Mouse (Mus musculus): ENCODE results near the gene Gm44965. TPM values are rescaled to one million over a fixed set of nuclear protein-coding genes. Genes with fewer than 3 reads are reported as not detected.

Gm44965 gene
- polyA plus RNA-seq, 1 experiment from 2014 or later, result not detected

DNA sequence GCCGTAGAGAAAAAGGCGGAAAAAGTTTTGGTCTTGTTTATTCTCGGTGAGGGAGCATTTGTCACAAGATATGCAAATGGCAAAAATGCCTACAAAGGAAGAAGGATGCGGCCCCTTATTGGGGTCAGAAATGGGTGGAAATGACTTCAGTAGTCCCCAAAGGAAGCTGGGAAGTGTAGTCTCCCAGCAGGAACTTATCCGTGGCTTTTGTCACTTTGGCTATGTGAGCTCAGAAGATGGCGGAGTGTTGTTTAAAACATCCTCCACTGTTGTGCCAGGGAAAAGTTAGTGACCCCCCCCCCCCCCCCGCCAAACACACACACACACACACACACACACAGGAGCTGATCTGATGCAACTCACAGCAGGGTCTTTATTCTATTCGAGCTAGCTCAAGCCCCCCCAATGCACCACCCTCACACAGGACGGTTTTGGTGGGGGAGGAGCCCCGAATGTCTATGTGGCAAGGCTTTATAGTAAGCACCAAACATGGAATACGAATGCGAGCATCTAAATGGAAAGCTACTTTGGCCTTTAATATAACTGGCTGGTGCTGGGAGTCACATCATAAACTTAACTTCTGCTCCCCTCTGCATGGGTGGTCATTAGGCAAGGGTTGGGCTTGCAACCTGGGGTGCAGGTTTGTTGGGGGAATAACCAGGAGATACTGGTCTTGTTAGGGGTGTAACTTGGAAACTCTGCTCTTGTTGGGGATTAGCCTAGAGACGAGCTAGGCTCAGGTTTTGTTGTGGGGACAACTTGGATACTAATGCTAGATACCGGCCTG, 38.4 kb upstream of the Gm44965 start:
- H3K27ac ChIP-seq (ENCODE audit: low read depth, low read length), result peak overlapping the region; percentile 93
- 28% methylated on average over 14 of the region's 14 CpGs for WGBS
- peak overlapping the region; percentile 81 for H3K9ac ChIP-seq (ENCODE audit: low read length)
- no peaks in the 10 kb centered on the region for H3K9me3 ChIP-seq (ENCODE audit: control insufficient read depth, low read length)
- peak; percentile 87 for ATAC-seq (ENCODE audit: low FRiP score)
- no peak for DNase-seq (ENCODE audit: low spot score, missing footprints)
- peaks cover 12% of the 10 kb centered on the region for H3K4me1 ChIP-seq (ENCODE audit: control insufficient read depth, insufficient read depth, low read length)
- H3K4me2 ChIP-seq, result peak overlapping the region; percentile 82
- peak overlapping the region; percentile 55 for H3K4me3 ChIP-seq (ENCODE audit: low read depth, low read length)
- no peaks in the 10 kb centered on the region for H3K36me3 ChIP-seq (ENCODE audit: control insufficient read depth, insufficient read depth, low read length)
- H3K27me3 ChIP-seq (ENCODE audit: control insufficient read depth, insufficient read depth, low read length), result no peaks in the 10 kb centered on the region

DNA sequence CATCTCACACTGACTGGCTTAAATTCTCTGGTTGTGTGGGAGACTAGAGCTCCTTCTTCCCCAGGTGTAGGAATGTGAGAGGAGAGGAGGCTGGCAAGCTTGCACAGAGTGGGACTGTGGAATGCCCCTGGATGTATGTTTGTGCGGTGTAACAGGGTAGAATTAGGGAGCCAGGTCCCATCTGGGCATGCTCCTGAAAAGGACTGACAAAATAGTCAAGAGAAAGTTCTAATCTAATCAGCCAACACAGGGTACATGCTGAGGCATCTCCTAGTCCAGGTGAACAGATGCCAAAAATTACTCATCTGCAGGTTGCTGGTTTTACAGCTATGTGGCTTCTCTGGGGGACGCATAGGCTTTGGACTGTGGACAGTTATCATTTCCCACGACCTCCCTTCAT, 37.8 kb upstream of the Gm44965 start:
- Histone ChIP-seq H3K27ac (ENCODE audit: low read depth, low read length) (no peak overlapping the region), H3K9me3 (ENCODE audit: control insufficient read depth, low read length) (no peaks in the 10 kb centered on the region), H3K9ac (ENCODE audit: low read length) (peak overlapping the region; percentile 81; the same call in 1 of the 2 replicates), H3K4me1 (ENCODE audit: control insufficient read depth, insufficient read depth, low read length) (peaks cover 12% of the 10 kb centered on the region), H3K27me3 (ENCODE audit: control insufficient read depth, insufficient read depth, low read length) (no peaks in the 10 kb centered on the region), H3K36me3 (ENCODE audit: control insufficient read depth, insufficient read depth, low read length) (no peaks in the 10 kb centered on the region), H3K4me3 (ENCODE audit: low read depth, low read length) (no peak overlapping the region), H3K4me2 (peak overlapping the region; percentile 82; the same call in 1 of the 2 replicates)
- DNase-seq (ENCODE audit: low spot score, missing footprints), result no peak
- 83% methylated on average over 3 of the region's 3 CpGs for WGBS
- no peak for ATAC-seq (ENCODE audit: low FRiP score)

DNA sequence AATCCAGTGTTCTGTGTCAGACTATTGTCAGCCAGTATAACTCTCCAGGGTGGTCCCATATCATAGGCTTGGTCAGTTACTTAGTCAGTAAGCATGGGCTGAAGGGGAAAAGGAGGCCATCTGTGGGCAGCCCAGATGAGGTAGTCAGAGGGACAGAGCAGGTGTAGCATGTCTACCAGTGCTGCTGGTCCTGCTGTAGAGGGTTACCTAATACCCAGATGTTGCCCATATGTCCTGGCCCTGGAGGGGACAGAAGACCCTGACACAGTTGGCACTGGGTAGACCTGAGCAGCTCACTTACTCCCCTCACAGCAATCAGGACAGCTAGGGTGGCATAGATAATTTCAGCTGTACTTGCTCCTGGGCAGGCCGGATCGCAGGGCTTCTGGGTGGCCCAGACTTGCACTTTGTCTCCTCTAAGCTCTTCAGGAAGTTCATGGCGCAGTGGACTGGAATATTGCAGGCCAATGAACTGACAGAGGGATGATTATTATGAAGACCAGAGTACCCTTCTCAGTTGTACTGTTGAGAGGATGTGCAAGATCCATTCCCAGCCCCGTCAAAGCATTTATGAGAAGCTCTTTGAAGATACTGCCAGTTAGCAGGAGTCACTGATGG, 27.9 kb upstream of the Gm44965 start:
- DNase-seq (ENCODE audit: low spot score, missing footprints), result peak; percentile 35
- no peak overlapping the region for H3K9ac ChIP-seq (ENCODE audit: low read length)
- peaks cover 4% of the 10 kb centered on the region for H3K36me3 ChIP-seq (ENCODE audit: control insufficient read depth, insufficient read depth, low read length)
- no peak overlapping the region for H3K27ac ChIP-seq (ENCODE audit: low read depth, low read length)
- no peak overlapping the region for H3K4me3 ChIP-seq (ENCODE audit: low read depth, low read length)
- H3K9me3 ChIP-seq (ENCODE audit: control insufficient read depth, low read length), result no peaks in the 10 kb centered on the region
- H3K4me2 ChIP-seq, result no peak overlapping the region
- H3K27me3 ChIP-seq (ENCODE audit: control insufficient read depth, insufficient read depth, low read length), result no peaks in the 10 kb centered on the region
- no peaks in the 10 kb centered on the region for H3K4me1 ChIP-seq (ENCODE audit: control insufficient read depth, insufficient read depth, low read length)
- WGBS, result 96% methylated on average over 4 of the region's 4 CpGs
- no peak for ATAC-seq (ENCODE audit: low FRiP score)

DNA sequence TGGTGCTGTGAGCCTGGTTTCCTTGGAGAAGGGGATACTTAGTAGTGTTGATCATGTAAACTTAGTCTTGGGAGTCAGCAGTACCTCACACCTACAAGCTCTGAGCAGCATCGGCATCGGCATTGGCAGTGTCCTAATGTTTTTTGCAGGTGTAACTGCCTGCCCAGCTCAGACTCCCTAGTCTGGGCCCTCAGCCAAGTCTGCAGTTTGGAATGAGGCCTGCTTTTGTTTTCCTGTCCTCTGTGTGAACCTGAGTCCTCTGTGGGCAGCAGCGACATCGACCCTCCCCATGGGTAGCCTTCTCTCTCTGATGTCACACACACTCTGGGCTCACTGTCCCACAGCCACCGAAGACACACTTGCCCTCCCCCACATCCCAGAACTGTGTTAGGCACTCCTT, 27.4 kb upstream of the Gm44965 start:
- ATAC-seq (ENCODE audit: low FRiP score) (no peak), DNase-seq (ENCODE audit: low spot score, missing footprints) (peak; percentile 74)
- no peak overlapping the region for H3K27ac ChIP-seq (ENCODE audit: low read depth, low read length)
- H3K9me3 ChIP-seq (ENCODE audit: control insufficient read depth, low read length), result no peaks in the 10 kb centered on the region
- H3K4me3 ChIP-seq (ENCODE audit: low read depth, low read length), result no peak overlapping the region
- WGBS, result 90% methylated on average over 5 of the region's 5 CpGs
- no peak overlapping the region for H3K4me2 ChIP-seq
- H3K4me1 ChIP-seq (ENCODE audit: control insufficient read depth, insufficient read depth, low read length), result no peaks in the 10 kb centered on the region
- H3K9ac ChIP-seq (ENCODE audit: low read length), result no peak overlapping the region
- no peaks in the 10 kb centered on the region for H3K27me3 ChIP-seq (ENCODE audit: control insufficient read depth, insufficient read depth, low read length)
- H3K36me3 ChIP-seq (ENCODE audit: control insufficient read depth, insufficient read depth, low read length), result peaks cover 4% of the 10 kb centered on the region

DNA sequence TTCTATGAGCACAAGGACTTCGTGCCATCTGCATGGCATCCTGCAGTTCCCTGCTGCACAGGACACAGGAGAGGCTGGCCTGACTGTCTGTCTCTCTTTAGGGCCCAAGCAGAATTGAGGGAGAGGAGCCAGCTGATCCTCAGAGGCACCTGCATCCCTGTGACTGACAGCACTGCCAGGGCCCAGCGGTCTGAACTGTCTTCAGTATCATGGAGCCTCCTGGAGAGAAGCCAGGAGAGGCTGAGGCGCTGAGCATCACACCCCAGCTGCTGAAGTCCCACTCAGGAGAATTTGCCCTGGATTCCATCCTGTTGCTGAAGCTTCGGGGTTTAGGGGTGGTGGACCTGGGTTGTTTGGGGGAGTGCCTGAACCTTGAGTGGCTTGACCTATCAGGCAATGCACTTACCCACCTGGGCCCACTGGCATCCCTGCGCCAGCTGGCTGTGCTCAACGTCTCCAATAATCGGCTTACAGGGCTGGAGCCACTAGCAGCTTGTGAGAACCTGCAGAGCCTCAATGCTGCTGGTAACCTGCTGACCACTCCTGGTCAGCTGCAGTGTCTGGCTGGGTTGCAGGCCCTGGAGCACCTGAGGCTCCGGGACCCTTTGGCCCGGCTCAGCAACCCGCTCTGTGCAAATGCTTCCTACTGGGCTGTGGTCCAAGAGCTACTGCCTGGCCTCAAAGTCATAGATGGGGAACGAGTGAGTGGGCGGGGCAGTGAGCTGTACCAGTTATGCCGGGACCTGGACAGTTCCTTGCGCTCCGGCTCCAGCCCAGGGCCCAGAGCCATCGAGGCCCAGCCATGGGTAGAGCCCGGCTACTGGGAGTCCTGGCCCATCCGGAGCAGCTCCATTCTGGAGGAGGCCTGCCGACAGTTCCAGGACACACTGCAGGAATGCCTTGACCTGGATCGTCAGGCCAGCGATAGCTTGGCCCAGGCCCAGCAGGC, 25.4 kb upstream of the Gm44965 start:
- Histone ChIP-seq H3K9me3 (ENCODE audit: control insufficient read depth, low read length) (no peaks in the 10 kb centered on the region), H3K36me3 (ENCODE audit: control insufficient read depth, insufficient read depth, low read length) (peaks cover 4% of the 10 kb centered on the region), H3K27ac (ENCODE audit: low read depth, low read length) (no peak overlapping the region), H3K4me3 (ENCODE audit: low read depth, low read length) (no peak overlapping the region), H3K4me2 (no peak overlapping the region), H3K27me3 (ENCODE audit: control insufficient read depth, insufficient read depth, low read length) (no peaks in the 10 kb centered on the region), H3K9ac (ENCODE audit: low read length) (no peak overlapping the region), H3K4me1 (ENCODE audit: control insufficient read depth, insufficient read depth, low read length) (no peaks in the 10 kb centered on the region)
- 92% methylated on average over 21 of the region's 21 CpGs for WGBS
- DNase-seq (ENCODE audit: low spot score, missing footprints) (no peak), ATAC-seq (ENCODE audit: low FRiP score) (no peak)

DNA sequence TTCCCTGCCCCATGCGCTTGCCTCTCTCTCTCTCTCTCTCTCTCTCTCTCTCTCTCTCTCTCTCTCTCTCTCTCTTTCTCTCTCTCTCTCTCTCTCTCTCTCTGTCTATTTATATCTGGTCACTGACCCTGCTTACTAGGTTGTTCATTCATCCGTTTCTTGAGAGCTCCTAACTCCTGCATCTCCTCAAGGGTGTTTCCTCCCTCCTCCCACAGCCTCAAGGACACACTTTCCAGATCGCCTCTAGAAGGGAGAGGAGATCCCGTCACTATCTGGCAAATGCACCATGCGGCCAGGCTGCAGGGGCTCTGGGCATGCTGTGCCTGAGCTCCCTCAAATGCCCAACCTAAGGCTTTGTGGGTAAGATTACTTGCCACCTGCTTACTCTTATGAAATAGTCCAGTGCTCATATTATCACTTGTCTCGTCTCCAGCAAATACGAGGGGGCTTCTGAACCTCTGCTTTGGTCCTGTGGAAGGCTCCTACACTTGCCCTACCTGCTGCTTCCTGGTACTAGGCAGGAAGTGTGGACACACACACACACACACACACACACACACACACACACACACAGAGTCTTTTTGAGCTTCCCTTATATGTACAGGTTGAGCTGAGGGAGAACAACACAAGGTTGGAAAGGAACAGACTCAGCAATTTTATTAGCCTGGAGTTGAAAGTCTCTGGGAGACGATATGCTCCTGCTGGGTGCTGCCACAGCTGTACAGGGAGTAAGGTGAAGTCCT, 24.5 kb upstream of the Gm44965 start:
- ATAC-seq (ENCODE audit: low FRiP score) (no peak), DNase-seq (ENCODE audit: low spot score, missing footprints) (no peak)
- no peak overlapping the region for H3K4me3 ChIP-seq (ENCODE audit: low read depth, low read length)
- no peak overlapping the region for H3K4me2 ChIP-seq
- WGBS, result 81% methylated on average over 8 of the region's 8 CpGs
- no peaks in the 10 kb centered on the region for H3K27me3 ChIP-seq (ENCODE audit: control insufficient read depth, insufficient read depth, low read length)
- no peak overlapping the region for H3K9ac ChIP-seq (ENCODE audit: low read length)
- H3K4me1 ChIP-seq (ENCODE audit: control insufficient read depth, insufficient read depth, low read length), result no peaks in the 10 kb centered on the region
- peaks cover under 1% of the 10 kb centered on the region; the same call in 1 of the 2 replicates for H3K36me3 ChIP-seq (ENCODE audit: control insufficient read depth, insufficient read depth, low read length)
- H3K9me3 ChIP-seq (ENCODE audit: control insufficient read depth, low read length), result no peaks in the 10 kb centered on the region
- no peak overlapping the region for H3K27ac ChIP-seq (ENCODE audit: low read depth, low read length)

DNA sequence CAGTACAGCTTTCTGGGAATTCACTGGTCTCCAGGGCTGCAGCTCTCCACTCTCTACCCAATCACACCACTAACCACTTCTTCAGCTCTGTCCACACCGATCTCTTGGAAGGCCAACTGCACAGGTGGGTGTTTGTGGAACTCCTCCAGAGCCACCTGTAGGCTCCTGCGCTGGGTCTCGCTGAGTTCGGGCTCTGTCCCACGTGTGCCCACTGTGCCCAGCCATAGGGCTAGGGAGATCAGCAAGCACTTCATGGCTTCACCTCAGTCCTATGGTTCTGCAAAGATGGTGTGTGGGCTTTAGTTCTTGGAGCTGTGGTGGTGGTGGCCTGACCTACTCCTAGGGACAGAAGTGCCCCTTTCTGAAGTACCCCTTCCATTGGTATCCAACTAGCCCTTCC, 21.7 kb upstream of the Gm44965 start:
- Histone ChIP-seq H3K4me3 (ENCODE audit: low read depth, low read length) (no peak overlapping the region), H3K9me3 (ENCODE audit: control insufficient read depth, low read length) (no peaks in the 10 kb centered on the region), H3K36me3 (ENCODE audit: control insufficient read depth, insufficient read depth, low read length) (no peaks in the 10 kb centered on the region), H3K27me3 (ENCODE audit: control insufficient read depth, insufficient read depth, low read length) (no peaks in the 10 kb centered on the region), H3K4me1 (ENCODE audit: control insufficient read depth, insufficient read depth, low read length) (no peaks in the 10 kb centered on the region), H3K27ac (ENCODE audit: low read depth, low read length) (no peak overlapping the region), H3K9ac (ENCODE audit: low read length) (no peak overlapping the region), H3K4me2 (no peak overlapping the region)
- DNase-seq (ENCODE audit: low spot score, missing footprints) (no peak), ATAC-seq (ENCODE audit: low FRiP score) (no peak)
- WGBS, result 92% methylated on average over 5 of the region's 5 CpGs

DNA sequence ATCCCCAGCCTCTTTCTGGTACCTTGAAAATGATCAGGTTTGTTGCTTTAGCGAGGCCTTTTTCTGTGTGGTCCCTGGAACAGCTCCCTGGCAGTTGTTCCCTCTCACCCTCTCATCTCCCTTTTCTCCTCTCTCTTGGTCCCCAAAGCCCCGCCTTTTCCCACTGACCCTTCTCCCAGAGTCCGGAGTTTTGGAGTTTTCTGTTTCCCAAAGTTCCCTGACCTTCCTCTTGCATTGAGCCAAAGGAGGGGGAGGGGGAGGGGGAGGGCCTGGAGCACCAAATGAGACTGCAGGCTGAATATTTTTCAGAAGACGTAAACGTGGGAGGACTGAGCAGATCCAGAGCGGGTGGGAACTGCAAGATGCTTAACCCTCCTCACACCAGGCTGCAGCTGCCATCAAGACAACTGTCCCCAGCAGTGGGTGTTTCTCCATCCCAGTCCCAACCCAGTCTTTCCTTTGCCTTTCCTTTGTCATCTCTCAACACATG, 21.1 kb upstream of the Gm44965 start, which contains the start of gene Rarres2:
TSS of gene Rarres2 (minus strand) at position 218 of the 490 bp plus-strand sequence.
- Histone ChIP-seq H3K4me1 (ENCODE audit: control insufficient read depth, insufficient read depth, low read length) (no peaks in the 10 kb centered on the region), H3K9ac (ENCODE audit: low read length) (no peak within 1 kb of the TSS), H3K36me3 (ENCODE audit: control insufficient read depth, insufficient read depth, low read length) (no peaks in the 10 kb centered on the region), H3K4me3 (ENCODE audit: low read depth, low read length) (no peak within 1 kb of the TSS), H3K27ac (ENCODE audit: low read depth, low read length) (no peak within 1 kb of the TSS), H3K27me3 (ENCODE audit: control insufficient read depth, insufficient read depth, low read length) (no peaks in the 10 kb centered on the region), H3K4me2 (no peak within 1 kb of the TSS), H3K9me3 (ENCODE audit: control insufficient read depth, low read length) (no peaks in the 10 kb centered on the region)
- WGBS, result 51% methylated on average over 6 of the region's 6 CpGs
- ATAC-seq (ENCODE audit: low FRiP score) (no peak), DNase-seq (ENCODE audit: low spot score, missing footprints) (peak; percentile 59)

Measured in midbrain, embryonic 11.5 days (tissue).